Mouse (Mus musculus) ES-Bruce4 (cell line): Measurements from ENCODE around the gene Vps11. TPM values are rescaled to one million over a fixed set of nuclear protein-coding genes. Genes with fewer than 3 reads are reported as not detected.

Experiments used
- H3K27ac ChIP-seq: 2 replicates; pipeline ENCODE4 v1.5.1; 2012; ENCODE audit warnings: low read length, inconsistent platforms; ENCODE audit not compliant: insufficient read depth
- H3K27me3 ChIP-seq: 2 replicates; pipeline ENCODE4 v1.6.1; 2012; ENCODE audit warnings: mild to moderate bottlenecking, low read length, inconsistent platforms; ENCODE audit not compliant: control insufficient read depth, poor library complexity, insufficient read depth, severe bottlenecking
- H3K36me3 ChIP-seq: 2 replicates; pipeline ENCODE4 v1.6.1; 2012; ENCODE audit warnings: inconsistent platforms, mild to moderate bottlenecking, low read length, moderate library complexity; ENCODE audit not compliant: control insufficient read depth, poor library complexity, insufficient read depth, severe bottlenecking
- H3K4me1 ChIP-seq: one replicate; pipeline ENCODE4 v1.8.1; 2011; ENCODE audit warnings: low read length; ENCODE audit not compliant: control insufficient read depth, insufficient read depth
- H3K4me3 ChIP-seq: 2 replicates; pipeline ENCODE4 v1.5.1; 2011; ENCODE audit warnings: low read depth, mild to moderate bottlenecking, low read length
- H3K9ac ChIP-seq: 2 replicates; pipeline ENCODE4 v1.6.1; 2012; ENCODE audit warnings: low read depth, mild to moderate bottlenecking, inconsistent platforms; ENCODE audit not compliant: poor library complexity, severe bottlenecking
- H3K9me3 ChIP-seq: replicated peaks from 2 replicates; pipeline ENCODE4 v1.6.1; 2012; ENCODE audit warnings: mild to moderate bottlenecking, low read length, inconsistent platforms; ENCODE audit not compliant: control insufficient read depth, poor library complexity, insufficient read depth, severe bottlenecking
- CTCF ChIP-seq: IDR thresholded peaks from one replicate; pipeline ENCODE4 v1.8.1; 2011; ENCODE audit warnings: low read depth, low read length
- EP300 ChIP-seq: IDR thresholded peaks from 2 replicates; pipeline ENCODE4 v1.6.1; 2011; ENCODE audit warnings: low read depth, low read length; ENCODE audit not compliant: insufficient read depth
- POLR2A ChIP-seq: IDR thresholded peaks from one replicate; pipeline ENCODE4 v1.8.1; 2011; ENCODE audit warnings: low read length; ENCODE audit not compliant: insufficient read depth
- polyA plus RNA-seq: library from polyadenylated mRNA; stranded (reverse); fragments of >200 nt; gene quantifications from 2 replicates; pipeline ENCODE4 v1.2.4, GENCODE M21; 2011; ENCODE audit warnings: low read depth; ENCODE audit not compliant: missing spikeins, insufficient read depth, insufficient read length

The Vps11 gene
- polyA plus RNA-seq, 1 experiment: 26.7 TPM

GRCm38 (mm10) chr9:44357207-44357606 is 4.3 kb downstream of the Vps11 start:
- no peak for TF ChIP-seq POLR2A
- TF ChIP-seq CTCF: no peak
- no peak for TF ChIP-seq EP300
- Histone ChIP-seq H3K4me1 (no peaks in the 10 kb centered on the region), H3K9me3 (no peaks in the 10 kb centered on the region), H3K27me3 (no peaks in the 10 kb centered on the region), H3K9ac (no peak overlapping the region), H3K27ac (no peak overlapping the region), H3K4me3 (no peak overlapping the region), H3K36me3 (peaks cover 36% of the 10 kb centered on the region)

DNA sequence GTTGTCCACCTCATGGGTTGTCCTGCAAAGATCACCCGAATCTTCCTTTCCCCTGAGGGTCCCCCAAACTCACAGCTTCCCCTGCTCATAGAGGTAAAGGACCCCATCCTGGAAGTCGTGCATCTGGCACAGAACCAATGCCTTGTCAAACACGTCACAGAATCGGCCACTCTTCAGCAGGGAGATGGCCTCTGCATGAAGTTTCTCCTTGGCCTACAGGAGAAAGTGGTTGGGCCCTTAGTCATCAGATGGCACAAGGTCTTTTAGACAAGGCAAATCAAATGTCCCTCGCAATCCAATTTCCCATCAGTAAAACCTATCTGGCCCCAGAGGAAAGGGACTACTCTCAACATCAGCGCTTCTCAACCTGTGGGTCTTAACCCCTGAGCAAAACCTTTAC is 8.3 kb downstream of the Vps11 start:
- H3K4me1 ChIP-seq: no peaks in the 10 kb centered on the region
- no peaks in the 10 kb centered on the region for H3K9me3 ChIP-seq
- H3K27me3 ChIP-seq: no peaks in the 10 kb centered on the region
- H3K27ac ChIP-seq: no peak overlapping the region
- TF ChIP-seq CTCF (no peak), EP300 (no peak), POLR2A (no peak)
- no peak overlapping the region for H3K9ac ChIP-seq
- H3K4me3 ChIP-seq: 0 out of 2 replicates have a peak overlapping the region, but pooled peaks have one; percentile 0
- peaks cover 33% of the 10 kb centered on the region for H3K36me3 ChIP-seq

DNA sequence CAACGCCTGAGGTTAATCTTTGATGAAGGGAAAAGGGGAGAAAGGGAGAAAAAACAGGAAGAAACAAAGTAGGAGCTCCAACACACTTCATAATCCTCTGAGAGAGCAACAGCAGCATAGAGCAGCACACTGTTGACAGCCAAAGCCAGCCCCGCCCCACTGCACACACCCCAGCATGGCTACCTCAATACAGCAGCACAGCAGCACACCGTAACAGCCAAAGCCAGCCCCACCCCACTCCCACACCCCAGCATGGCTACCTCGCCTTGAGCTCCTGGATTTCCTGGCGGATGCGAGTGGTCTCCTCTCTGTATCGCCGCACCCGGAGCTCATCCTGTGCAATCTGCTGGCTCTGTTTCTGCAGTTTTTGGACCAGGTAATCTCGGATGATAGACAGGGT is 9.1 kb downstream of the Vps11 start:
- Histone ChIP-seq H3K27me3 (no peaks in the 10 kb centered on the region), H3K4me3 (peak overlapping the region; percentile 22), H3K27ac (no peak overlapping the region), H3K9me3 (no peaks in the 10 kb centered on the region), H3K9ac (no peak overlapping the region), H3K36me3 (peaks cover 32% of the 10 kb centered on the region), H3K4me1 (peaks cover 2% of the 10 kb centered on the region)
- TF ChIP-seq POLR2A: no peak

DNA sequence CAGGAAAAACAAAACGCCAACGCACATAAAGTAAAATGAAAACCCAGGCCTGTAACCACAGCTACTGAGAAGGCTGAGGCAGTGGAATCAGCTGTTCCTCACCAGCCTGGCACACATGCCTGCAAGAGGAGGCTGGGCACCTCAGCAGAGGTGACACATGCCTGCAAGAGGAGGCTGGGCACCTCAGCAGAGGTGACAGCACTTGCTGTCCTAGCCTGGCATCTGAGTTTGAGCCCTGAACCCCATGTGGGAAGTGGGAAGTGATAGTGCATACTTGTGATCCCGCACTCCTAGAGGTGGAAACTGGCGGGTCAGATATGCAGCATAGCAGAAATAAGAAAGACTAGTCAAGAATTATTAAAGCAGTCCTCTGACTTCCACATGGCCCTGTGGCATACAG is 10.1 kb downstream of the Vps11 start:
- Histone ChIP-seq H3K4me1 (peaks cover 5% of the 10 kb centered on the region), H3K27me3 (no peaks in the 10 kb centered on the region), H3K4me3 (no peak overlapping the region), H3K36me3 (peaks cover 32% of the 10 kb centered on the region), H3K27ac (no peak overlapping the region), H3K9me3 (no peaks in the 10 kb centered on the region), H3K9ac (no peak overlapping the region)
- no peak for TF ChIP-seq CTCF

- TF ChIP-seq EP300: no peak
- TF ChIP-seq POLR2A: no peak
- TF ChIP-seq CTCF: no peak
- no peaks in the 10 kb centered on the region for H3K27me3 ChIP-seq
- H3K27ac ChIP-seq: 0 out of 2 replicates have a peak overlapping the region, but pooled peaks have one; percentile 3
- H3K9me3 ChIP-seq: no peaks in the 10 kb centered on the region
- no peak overlapping the region for H3K9ac ChIP-seq
- peaks cover 7% of the 10 kb centered on the region for H3K4me1 ChIP-seq
- no peak overlapping the region for H3K4me3 ChIP-seq
- H3K36me3 ChIP-seq: peaks cover 10% of the 10 kb centered on the region
These were observed 12.9 kb downstream of the Vps11 start for GRCm38 (mm10) chr9:44348546-44348945.

DNA sequence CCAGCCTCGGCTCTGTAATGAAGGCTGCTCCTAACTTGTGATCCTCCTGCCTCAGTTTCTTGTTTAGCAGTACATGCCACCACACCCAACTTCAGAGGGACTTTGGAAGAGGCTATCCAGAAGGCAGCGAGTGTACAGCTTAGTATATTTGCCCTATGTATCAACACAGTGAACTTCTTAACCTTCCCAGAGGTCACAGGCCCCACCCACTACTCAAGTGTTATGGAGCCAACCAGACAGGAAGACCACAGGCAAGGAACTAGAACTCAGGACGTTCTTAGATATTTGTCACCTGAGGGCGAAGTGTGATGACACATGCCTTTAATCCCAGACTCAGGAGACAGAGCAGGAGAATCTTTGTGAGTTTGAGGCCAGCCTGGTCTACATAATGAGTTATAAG is 13.8 kb downstream of the Vps11 start:
- peak overlapping the region; percentile 82 for H3K27ac ChIP-seq
- no peak for TF ChIP-seq POLR2A
- TF ChIP-seq CTCF: no peak
- TF ChIP-seq EP300: no peak
- peaks cover 10% of the 10 kb centered on the region for H3K36me3 ChIP-seq

GRCm38 (mm10) chr9:44347166-44347565 is 14.3 kb downstream of the Vps11 start:
- Histone ChIP-seq H3K27ac (peak overlapping the region; percentile 82), H3K4me1 (peaks cover 10% of the 10 kb centered on the region), H3K27me3 (no peaks in the 10 kb centered on the region), H3K36me3 (peaks cover 10% of the 10 kb centered on the region), H3K9me3 (no peaks in the 10 kb centered on the region), H3K9ac (no peak overlapping the region), H3K4me3 (no peak overlapping the region)
- TF ChIP-seq EP300 (no peak), POLR2A (no peak), CTCF (no peak)

More for the DNA sequence above, 13.8 kb downstream of the Vps11 start:
- Histone ChIP-seq H3K4me1 (peaks cover 10% of the 10 kb centered on the region), H3K9ac (no peak overlapping the region), H3K27me3 (no peaks in the 10 kb centered on the region), H3K9me3 (no peaks in the 10 kb centered on the region), H3K4me3 (no peak overlapping the region)
